Mouse (Mus musculus) heart, embryonic 16.5 days (tissue): Measurements from ENCODE around the gene Celf2. TPM values are rescaled to one million over a fixed set of nuclear protein-coding genes. Genes with fewer than 3 reads are reported as not detected.
"Not testable (repeated sequence)": the region's sequence is repeated elsewhere in the genome, so short reads cannot be mapped to it uniquely, and the experiment has no call there.

ENCODE experiments used
- ATAC-seq: fragments of 200-750 bp; cut with Nextera tagmentation; replicated peaks from 2 replicates; pipeline ENCODE4 v1.8.0; 2017; ENCODE audit warnings: moderate number of reproducible peaks; ENCODE audit not compliant: insufficient read depth, low FRiP score; ENCODE audit errors: extremely low read depth
- H3K27ac ChIP-seq: fragments of 300-500 bp; sonication (generic); 2 replicates; pipeline ENCODE4 v1.5.1; 2014; ENCODE audit warnings: mild to moderate bottlenecking, low read length, control low read depth, moderate library complexity
- H3K27me3 ChIP-seq: fragments of 300-500 bp; sonication (generic); 2 replicates; pipeline ENCODE4 v1.6.1; 2014; ENCODE audit warnings: low read length, mixed read lengths; ENCODE audit not compliant: control insufficient read depth, insufficient read depth
- H3K36me3 ChIP-seq: fragments of 300-500 bp; sonication (generic); 2 replicates; pipeline ENCODE4 v1.6.1; 2014; ENCODE audit not compliant: control insufficient read depth, insufficient read depth
- H3K4me1 ChIP-seq: fragments of 300-500 bp; sonication (generic); 2 replicates; pipeline ENCODE4 v1.6.1; 2014; ENCODE audit warnings: low read length, mixed read lengths; ENCODE audit not compliant: control insufficient read depth, insufficient read depth
- H3K4me2 ChIP-seq: fragments of 300-500 bp; sonication (generic); 2 replicates; pipeline ENCODE4 v1.6.1; 2014; ENCODE audit warnings: low read depth, mild to moderate bottlenecking, control low read depth, low read length
- H3K4me3 ChIP-seq: fragments of 300-500 bp; sonication (generic); 2 replicates; pipeline ENCODE4 v1.5.1; 2014; ENCODE audit warnings: mild to moderate bottlenecking, control low read depth, low read length
- H3K9ac ChIP-seq: fragments of 300-500 bp; sonication (generic); 2 replicates; pipeline ENCODE4 v1.6.1; 2014; ENCODE audit warnings: low read length, control low read depth
- H3K9me3 ChIP-seq: fragments of 300-500 bp; sonication (generic); replicated peaks from 2 replicates; pipeline ENCODE4 v1.6.1; 2016; ENCODE audit warnings: low read length; ENCODE audit not compliant: control insufficient read depth
- WGBS: fragments of 180-500 bp; shearing (Covaris S2); extraction: QIAGEN DNeasy Blood & Tissue Kit; methylation state at CpG from one replicate; pipeline ENCODE4 v1.1.7; 2014; 5-methylcytosine and 5-hydroxymethylcytosine counted together
- polyA plus RNA-seq: library from polyadenylated mRNA; unstranded; fragments of >200 nt; fragmentation: Nextera tagmentation; extraction: Ambion mirVana; gene quantifications from 2 replicates; pipeline ENCODE4 v1.2.1, GENCODE M21; 2015

The Celf2 gene
- polyA plus RNA-seq, 1 experiment from 2014 or later, result 70.2 TPM

GRCm38 (mm10) chr2:6585069-6585754 is 924.2 kb downstream of the Celf2 start:
- Histone ChIP-seq H3K27ac (no peak overlapping the region), H3K9ac (no peak overlapping the region), H3K36me3 (0 out of 2 replicates have a peak, but pooled peaks cover 3% of the 10 kb centered on the region), H3K4me3 (no peak overlapping the region), H3K4me1 (no peaks in the 10 kb centered on the region), H3K9me3 (no peaks in the 10 kb centered on the region), H3K27me3 (no peaks in the 10 kb centered on the region), H3K4me2 (no peak overlapping the region)
- no peak for ATAC-seq
- 79% methylated on average over 7 of the region's 7 CpGs for WGBS

GRCm38 (mm10) chr2:6582711-6583110 is 926.7 kb downstream of the Celf2 start:
- Histone ChIP-seq H3K4me1 (no peaks in the 10 kb centered on the region), H3K27ac (no peak overlapping the region), H3K27me3 (no peaks in the 10 kb centered on the region), H3K9ac (no peak overlapping the region), H3K4me2 (no peak overlapping the region), H3K9me3 (no peaks in the 10 kb centered on the region), H3K4me3 (no peak overlapping the region), H3K36me3 (0 out of 2 replicates have a peak, but pooled peaks cover 3% of the 10 kb centered on the region)
- no peak for ATAC-seq

GRCm38 (mm10) chr2:6580066-6580465 is 929.3 kb downstream of the Celf2 start:
- no peaks in the 10 kb centered on the region for H3K9me3 ChIP-seq
- H3K4me3 ChIP-seq, result no peak overlapping the region
- H3K9ac ChIP-seq, result no peak overlapping the region
- 0 out of 2 replicates have a peak, but pooled peaks cover 2% of the 10 kb centered on the region for H3K36me3 ChIP-seq
- H3K27me3 ChIP-seq, result no peaks in the 10 kb centered on the region
- 72% methylated on average over 5 of the region's 5 CpGs for WGBS
- H3K4me2 ChIP-seq, result no peak overlapping the region
- H3K27ac ChIP-seq, result no peak overlapping the region
- H3K4me1 ChIP-seq, result no peaks in the 10 kb centered on the region
- ATAC-seq, result no peak

GRCm38 (mm10) chr2:6575316-6575715 is 934.0 kb downstream of the Celf2 start:
- ATAC-seq, H3K27ac ChIP-seq, H3K27me3 ChIP-seq, H3K9me3 ChIP-seq, H3K9ac ChIP-seq, H3K36me3 ChIP-seq, H3K4me1 ChIP-seq, H3K4me2 ChIP-seq, H3K4me3 ChIP-seq: not testable (repeated sequence)
- 96% methylated on average over 3 of the region's 3 CpGs for WGBS

GRCm38 (mm10) chr2:6573640-6574039 is 935.7 kb downstream of the Celf2 start:
- no peak overlapping the region for H3K9ac ChIP-seq
- H3K4me3 ChIP-seq, result no peak overlapping the region
- no peaks in the 10 kb centered on the region for H3K36me3 ChIP-seq
- H3K9me3 ChIP-seq, result no peaks in the 10 kb centered on the region
- no peak overlapping the region for H3K27ac ChIP-seq
- H3K4me1 ChIP-seq, result no peaks in the 10 kb centered on the region
- H3K27me3 ChIP-seq, result no peaks in the 10 kb centered on the region
- no peak overlapping the region for H3K4me2 ChIP-seq
- no peak for ATAC-seq
- WGBS, result 86% methylated on average over 2 of the region's 2 CpGs

GRCm38 (mm10) chr2:6572976-6573375 is 936.4 kb downstream of the Celf2 start:
- Histone ChIP-seq H3K4me2 (no peak overlapping the region), H3K9ac (no peak overlapping the region), H3K27me3 (no peaks in the 10 kb centered on the region), H3K4me1 (no peaks in the 10 kb centered on the region), H3K9me3 (no peaks in the 10 kb centered on the region), H3K27ac (no peak overlapping the region), H3K36me3 (no peaks in the 10 kb centered on the region), H3K4me3 (no peak overlapping the region)
- no peak for ATAC-seq
- 69% methylated on average over 5 of the region's 5 CpGs for WGBS

- no peak overlapping the region for H3K27ac ChIP-seq
- H3K9ac ChIP-seq, result no peak overlapping the region
- H3K9me3 ChIP-seq, result no peaks in the 10 kb centered on the region
- H3K4me2 ChIP-seq, result no peak overlapping the region
- H3K4me3 ChIP-seq, result no peak overlapping the region
- no peaks in the 10 kb centered on the region for H3K27me3 ChIP-seq
- H3K4me1 ChIP-seq, result no peaks in the 10 kb centered on the region
- ATAC-seq, result no peak
- H3K36me3 ChIP-seq, result peaks cover 4% of the 10 kb centered on the region; the same call in 1 of the 2 replicates
- WGBS, result 80% methylated on average over 1 of the region's 1 CpGs
These were observed 940.3 kb downstream of the Celf2 start for GRCm38 (mm10) chr2:6569040-6569542.

GRCm38 (mm10) chr2:6565175-6565574 is 944.2 kb downstream of the Celf2 start:
- no peak overlapping the region for H3K9ac ChIP-seq
- no peaks in the 10 kb centered on the region for H3K4me1 ChIP-seq
- H3K27me3 ChIP-seq, result no peaks in the 10 kb centered on the region
- 92% methylated on average over 3 of the region's 3 CpGs for WGBS
- H3K4me3 ChIP-seq, result no peak overlapping the region
- H3K4me2 ChIP-seq, result no peak overlapping the region
- H3K9me3 ChIP-seq, result no peaks in the 10 kb centered on the region
- H3K36me3 ChIP-seq, result peaks cover 6% of the 10 kb centered on the region; the same call in 1 of the 2 replicates
- no peak overlapping the region for H3K27ac ChIP-seq
- ATAC-seq, result no peak

GRCm38 (mm10) chr2:6561337-6561736 is 948.0 kb downstream of the Celf2 start:
- Histone ChIP-seq H3K36me3 (peaks cover 11% of the 10 kb centered on the region), H3K4me2 (no peak overlapping the region), H3K4me1 (no peaks in the 10 kb centered on the region), H3K9me3 (no peaks in the 10 kb centered on the region), H3K27ac (no peak overlapping the region), H3K9ac (no peak overlapping the region), H3K27me3 (no peaks in the 10 kb centered on the region), H3K4me3 (no peak overlapping the region)
- no peak for ATAC-seq
- WGBS, result 94% methylated on average over 3 of the region's 3 CpGs
